Mouse (Mus musculus): Measurements from ENCODE around the gene Vmn2r11.
"Not testable (repeated sequence)": the region's sequence is repeated elsewhere in the genome, so short reads cannot be mapped to it uniquely, and the experiment has no call there.

Gene Vmn2r11
- long read RNA-seq, experiment 1 = 0 reads
- long read RNA-seq, experiment 2 = 0 reads

- intact Hi-C loops (cut with DNase I) = not testable (repeated sequence)
Measured at GRCm38 (mm10) chr5:109059469-109059868, at the start of gene Vmn2r11. Gene Vmn2r11 (minus strand): TSS chr5:109059569.

- intact Hi-C loops (cut with DNase I) = not testable (repeated sequence)
Measured at GRCm38 (mm10) chr5:109097850-109098249, 38.5 kb upstream of the Vmn2r11 start, which contains the start of gene Vmn2r12. Gene Vmn2r12 (minus strand): TSS chr5:109097950.

- intact Hi-C loops (cut with DNase I) = not testable (repeated sequence)
Measured at GRCm38 (mm10) chr5:109096482-109096881, 37.1 kb upstream of the Vmn2r11 start.

- intact Hi-C loops (cut with DNase I) = not testable (repeated sequence)
Measured at GRCm38 (mm10) chr5:109072016-109072415, 12.6 kb upstream of the Vmn2r11 start.

GRCm38 (mm10) chr5:109055286-109055685, 4.1 kb downstream of the Vmn2r11 start:
- intact Hi-C loops (cut with DNase I) = no loop called here

- intact Hi-C loops (cut with DNase I) = no loop called here
Measured at GRCm38 (mm10) chr5:109032591-109032990, 26.8 kb downstream of the Vmn2r11 start.

GRCm38 (mm10) chr5:109006427-109006826, 52.9 kb downstream of the Vmn2r11 start, which contains the start of gene Vmn2r10:
Gene Vmn2r10 (minus strand): TSS chr5:109006527.
- intact Hi-C loops (cut with DNase I) = not testable (repeated sequence)
